Mouse (Mus musculus) bone marrow macrophage, adult 2 months (primary cell): ENCODE data around the gene Asic2.

Experiments
- CTCF ChIP-seq: IDR thresholded peaks from 2 replicates; pipeline ENCODE4 v1.5.1; 2012; ENCODE audit warnings: low read depth, mild to moderate bottlenecking, low read length, moderate library complexity
- POLR2A ChIP-seq: IDR thresholded peaks from 2 replicates; pipeline ENCODE4 v1.6.1; 2012; ENCODE audit warnings: mild to moderate bottlenecking, low read depth, low read length, borderline replicate concordance

- no peak for TF ChIP-seq CTCF
- no peak for TF ChIP-seq POLR2A
Measured at GRCm38 (mm10) chr11:81816531-81816930, 151.7 kb downstream of the Asic2 start.
